Mouse (Mus musculus): ENCODE data around the gene Gm44790. TPM values are rescaled to one million over a fixed set of nuclear protein-coding genes. Genes with fewer than 3 reads are reported as not detected.
"Not testable (repeated sequence)": the region's sequence is repeated elsewhere in the genome, so short reads cannot be mapped to it uniquely, and the experiment has no call there.

The Gm44790 gene
- polyA plus RNA-seq, 1 experiment: not detected

GRCm38 (mm10) chr6:86481871-86482270 is 55.4 kb downstream of the Gm44790 start:
- no peak for TF ChIP-seq POLR2A (IDR thresholded peaks at IDR 0.05; ENCODE audit: borderline replicate concordance, control insufficient read depth, low read depth, low read length)
- no peak for TF ChIP-seq CTCF (IDR thresholded peaks at IDR 0.05; ENCODE audit: control insufficient read depth, insufficient read depth, low read length)
- 83% methylated on average over 5 of the region's 5 CpGs for WGBS
- Histone ChIP-seq H3K4me1 (ENCODE audit: control insufficient read depth, insufficient read depth, low read length) (peaks cover 3% of the 10 kb centered on the region; the same call in 1 of the 2 replicates), H3K4me3 (replicated peaks; ENCODE audit: control insufficient read depth, low read depth, low read length) (no peak overlapping the region), H3K27ac (ENCODE audit: control insufficient read depth, insufficient read depth, low read depth, low read length, poor library complexity) (no peak overlapping the region)

DNA sequence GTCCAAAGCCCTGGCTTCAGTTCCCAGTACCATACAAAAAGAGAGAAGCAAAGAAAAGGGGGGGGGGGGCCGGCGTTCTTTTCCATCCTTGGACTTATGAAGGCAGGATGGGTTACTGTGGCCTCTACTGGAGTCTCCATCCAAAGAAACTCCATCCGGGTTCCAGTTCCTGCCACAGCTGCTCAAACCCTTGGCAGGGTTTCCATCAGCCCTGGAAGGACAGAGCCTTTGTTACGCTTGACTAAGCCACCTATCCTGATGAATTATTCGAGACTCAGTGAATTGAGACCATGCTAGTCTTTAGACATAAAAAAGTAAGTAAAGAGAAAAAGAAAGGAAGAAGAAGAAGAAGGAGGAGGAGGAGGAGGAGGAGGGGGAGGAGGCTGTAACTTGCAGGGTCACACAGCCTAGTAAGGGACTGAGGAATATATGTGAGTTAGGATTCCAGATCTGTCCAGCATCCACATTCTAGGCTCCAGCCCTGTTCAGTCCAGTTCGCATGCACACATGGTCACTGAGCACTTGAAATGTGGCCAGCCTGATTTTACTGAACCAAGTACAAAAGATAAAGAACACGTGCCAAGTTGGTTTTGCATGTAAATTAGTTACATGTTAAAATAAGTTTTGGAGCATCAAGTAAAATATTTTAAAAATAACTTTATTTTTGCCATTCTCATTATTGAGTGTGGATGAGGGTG is 59.6 kb downstream of the Gm44790 start:
- Histone ChIP-seq H3K4me3 (replicated peaks; ENCODE audit: control insufficient read depth, low read depth, low read length) (no peak overlapping the region), H3K4me1 (ENCODE audit: control insufficient read depth, insufficient read depth, low read length) (peaks cover 5% of the 10 kb centered on the region; the same call in 1 of the 2 replicates), H3K27ac (ENCODE audit: control insufficient read depth, insufficient read depth, low read depth, low read length, poor library complexity) (no peak overlapping the region)
- TF ChIP-seq POLR2A (IDR thresholded peaks at IDR 0.05; ENCODE audit: borderline replicate concordance, control insufficient read depth, low read depth, low read length) (no peak), CTCF (IDR thresholded peaks at IDR 0.05; ENCODE audit: control insufficient read depth, insufficient read depth, low read length) (no peak)
- 77% methylated on average over 7 of the region's 7 CpGs for WGBS

GRCm38 (mm10) chr6:86487358-86488148 is 61.1 kb downstream of the Gm44790 start:
- peaks cover 5% of the 10 kb centered on the region; the same call in 1 of the 2 replicates for H3K4me1 ChIP-seq (ENCODE audit: control insufficient read depth, insufficient read depth, low read length)
- WGBS: 5% methylated on average over 24 of the region's 24 CpGs
- peak overlapping the region; percentile 45 for H3K4me3 ChIP-seq (replicated peaks; ENCODE audit: control insufficient read depth, low read depth, low read length)
- TF ChIP-seq POLR2A (IDR thresholded peaks at IDR 0.05; ENCODE audit: borderline replicate concordance, control insufficient read depth, low read depth, low read length) (peak; percentile 85), CTCF (IDR thresholded peaks at IDR 0.05; ENCODE audit: control insufficient read depth, insufficient read depth, low read length) (peak; percentile 4; the same call in 1 of the 2 replicates)
- H3K27ac ChIP-seq (ENCODE audit: control insufficient read depth, insufficient read depth, low read depth, low read length, poor library complexity): peak overlapping the region; percentile 92

DNA sequence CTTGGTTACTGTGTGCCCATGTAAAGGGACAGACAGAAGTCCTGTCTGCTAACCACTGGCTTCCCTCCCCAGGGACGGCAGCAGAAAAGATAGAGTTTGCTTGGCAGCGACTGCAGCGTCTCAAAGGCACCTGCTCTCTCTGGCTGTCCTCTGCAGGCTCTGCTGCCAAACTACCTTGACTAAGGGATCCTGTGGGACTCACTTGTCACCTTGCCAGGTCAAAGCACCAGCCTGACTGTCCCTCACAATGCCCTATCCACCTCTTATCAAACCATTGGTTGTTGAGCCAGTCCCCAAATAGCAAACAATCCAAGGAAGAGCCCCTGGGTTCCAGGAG is 61.7 kb downstream of the Gm44790 start:
- TF ChIP-seq CTCF (IDR thresholded peaks at IDR 0.05; ENCODE audit: control insufficient read depth, insufficient read depth, low read length): no peak
- no peak for TF ChIP-seq POLR2A (IDR thresholded peaks at IDR 0.05; ENCODE audit: borderline replicate concordance, control insufficient read depth, low read depth, low read length)
- H3K4me1 ChIP-seq (ENCODE audit: control insufficient read depth, insufficient read depth, low read length): peaks cover 5% of the 10 kb centered on the region; the same call in 1 of the 2 replicates
- H3K4me3 ChIP-seq (replicated peaks; ENCODE audit: control insufficient read depth, low read depth, low read length): peak overlapping the region; percentile 17
- 0% methylated on average over 3 of the region's 3 CpGs for WGBS
- peak overlapping the region; percentile 92 for H3K27ac ChIP-seq (ENCODE audit: control insufficient read depth, insufficient read depth, low read depth, low read length, poor library complexity)

- H3K27ac ChIP-seq (ENCODE audit: control insufficient read depth, insufficient read depth, low read depth, low read length, poor library complexity): peak overlapping the region; percentile 59; the same call in 1 of the 2 replicates
- 37% methylated on average over 2 of the region's 2 CpGs for WGBS
Measured at GRCm38 (mm10) chr6:86489945-86490344, 63.5 kb downstream of the Gm44790 start.

GRCm38 (mm10) chr6:86490413-86490812 is 64.0 kb downstream of the Gm44790 start:
- H3K27ac ChIP-seq (ENCODE audit: control insufficient read depth, insufficient read depth, low read depth, low read length, poor library complexity); H3K4me3 ChIP-seq (replicated peaks; ENCODE audit: control insufficient read depth, low read depth, low read length); H3K4me1 ChIP-seq (ENCODE audit: control insufficient read depth, insufficient read depth, low read length): not testable (repeated sequence)
- WGBS: 86% methylated on average over 8 of the region's 8 CpGs

More at GRCm38 (mm10) chr6:86489945-86490344, 63.5 kb downstream of the Gm44790 start:
- Histone ChIP-seq H3K4me1 (ENCODE audit: control insufficient read depth, insufficient read depth, low read length) (peaks cover 6% of the 10 kb centered on the region; the same call in 1 of the 2 replicates), H3K4me3 (replicated peaks; ENCODE audit: control insufficient read depth, low read depth, low read length) (no peak overlapping the region)
- TF ChIP-seq POLR2A (IDR thresholded peaks at IDR 0.05; ENCODE audit: borderline replicate concordance, control insufficient read depth, low read depth, low read length) (no peak), CTCF (IDR thresholded peaks at IDR 0.05; ENCODE audit: control insufficient read depth, insufficient read depth, low read length) (no peak)

DNA sequence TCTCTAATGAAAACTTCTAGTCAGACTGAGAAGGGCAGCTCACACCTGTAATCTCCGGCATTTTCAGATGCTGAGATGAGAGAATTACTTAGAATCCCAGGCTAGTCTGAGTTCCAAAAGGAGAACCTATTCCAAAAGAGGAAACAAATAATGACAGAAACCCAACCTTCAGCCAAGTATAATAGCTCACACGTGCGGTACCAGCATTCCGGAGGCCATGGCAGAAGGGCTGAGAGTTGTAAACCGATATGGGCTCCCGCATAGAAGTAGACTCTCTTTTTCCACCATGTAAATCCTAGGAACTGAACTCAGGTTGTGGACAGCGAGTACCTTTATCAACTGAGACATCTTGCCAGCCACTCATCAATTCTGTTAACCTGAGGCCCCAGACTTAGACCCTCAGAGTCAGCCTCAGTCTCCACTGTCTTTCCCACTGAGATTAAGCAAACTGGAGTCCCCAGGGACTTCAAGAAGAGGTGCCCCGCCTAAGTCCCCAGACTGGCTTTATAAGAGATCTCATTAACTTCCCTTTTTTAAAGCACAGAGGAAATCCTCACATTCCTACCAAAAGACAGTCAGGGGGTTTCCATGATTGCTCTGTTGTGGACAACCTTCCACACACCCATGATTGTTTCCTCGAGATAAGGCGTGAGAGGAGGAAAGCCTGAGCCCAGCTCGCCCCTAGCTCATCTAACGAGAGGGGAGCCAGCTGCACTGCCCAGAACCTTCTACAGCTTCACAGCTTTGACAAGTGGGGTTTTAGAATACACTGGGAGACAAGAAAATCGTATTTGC is 67.2 kb downstream of the Gm44790 start:
- WGBS: 7% methylated on average over 13 of the region's 13 CpGs
- Histone ChIP-seq H3K27ac (ENCODE audit: control insufficient read depth, insufficient read depth, low read depth, low read length, poor library complexity) (peak overlapping the region; percentile 43), H3K4me3 (replicated peaks; ENCODE audit: control insufficient read depth, low read depth, low read length) (no peak overlapping the region), H3K4me1 (ENCODE audit: control insufficient read depth, insufficient read depth, low read length) (peaks cover 1% of the 10 kb centered on the region; the same call in 1 of the 2 replicates)
- TF ChIP-seq POLR2A (IDR thresholded peaks at IDR 0.05; ENCODE audit: borderline replicate concordance, control insufficient read depth, low read depth, low read length) (no peak), CTCF (IDR thresholded peaks at IDR 0.05; ENCODE audit: control insufficient read depth, insufficient read depth, low read length) (no peak)

DNA sequence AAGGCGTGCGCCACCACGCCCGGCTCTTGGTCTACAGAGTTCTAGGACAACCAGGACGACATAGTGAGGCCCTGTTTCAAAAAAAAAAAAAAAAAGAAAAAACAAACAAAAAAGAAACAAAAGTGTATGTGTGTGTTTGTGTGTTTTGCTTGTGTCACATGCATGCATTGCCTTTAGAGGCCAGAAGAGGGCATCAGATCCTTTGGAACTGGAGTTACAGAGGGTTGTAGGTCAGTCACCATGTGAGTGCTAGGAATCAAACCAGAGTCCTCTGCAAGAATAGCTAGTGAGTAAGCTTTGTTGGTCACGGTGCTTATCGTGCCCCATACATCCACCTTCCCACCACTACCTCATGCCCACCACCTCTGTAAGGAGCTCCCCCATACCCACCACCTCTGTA is 68.3 kb downstream of the Gm44790 start:
- no peak for TF ChIP-seq POLR2A (IDR thresholded peaks at IDR 0.05; ENCODE audit: borderline replicate concordance, control insufficient read depth, low read depth, low read length)
- TF ChIP-seq CTCF (IDR thresholded peaks at IDR 0.05; ENCODE audit: control insufficient read depth, insufficient read depth, low read length): no peak
- H3K4me3 ChIP-seq (replicated peaks; ENCODE audit: control insufficient read depth, low read depth, low read length): no peak overlapping the region
- peaks cover 1% of the 10 kb centered on the region; the same call in 1 of the 2 replicates for H3K4me1 ChIP-seq (ENCODE audit: control insufficient read depth, insufficient read depth, low read length)
- H3K27ac ChIP-seq (ENCODE audit: control insufficient read depth, insufficient read depth, low read depth, low read length, poor library complexity): no peak overlapping the region
- WGBS: 86% methylated on average over 7 of the region's 7 CpGs

Other genes starting within 250 kb of the Gm44790 start
- gene Tgfa, start 231.4 kb upstream of the Gm44790 start, polyA plus RNA-seq (2011; ENCODE audit: insufficient read depth, insufficient read length, low replicate concordance, missing spikeins): not detected in 2 replicates
- 7.7 and 24.3 TPM in 2 replicates for gene Fam136a, start 61.0 kb upstream of the Gm44790 start, polyA plus RNA-seq (2011; ENCODE audit: insufficient read depth, insufficient read length, low replicate concordance, missing spikeins)
- 224 and 244 TPM in 2 replicates for gene Snrpg, start 55.4 kb upstream of the Gm44790 start, polyA plus RNA-seq (2011; ENCODE audit: insufficient read depth, insufficient read length, low replicate concordance, missing spikeins)
- gene Pcyox1, start 29.5 kb upstream of the Gm44790 start, polyA plus RNA-seq (2011; ENCODE audit: insufficient read depth, insufficient read length, low replicate concordance, missing spikeins): 15.1 and 22.8 TPM in 2 replicates
- 15.3 and 28.8 TPM in 2 replicates for gene Tia1, start 22.4 kb upstream of the Gm44790 start, polyA plus RNA-seq (2011; ENCODE audit: insufficient read depth, insufficient read length, low replicate concordance, missing spikeins)
- gene C87436, start 11.7 kb downstream of the Gm44790 start, polyA plus RNA-seq (2011; ENCODE audit: insufficient read depth, insufficient read length, low replicate concordance, missing spikeins): 7.9 and 13.3 TPM in 2 replicates
- 52.9 and 86.3 TPM in 2 replicates for gene Pcbp1, start 99.7 kb downstream of the Gm44790 start, polyA plus RNA-seq (2011; ENCODE audit: insufficient read depth, insufficient read length, low replicate concordance, missing spikeins)
- 7.6 and 19.6 TPM in 2 replicates for gene Asprv1, start 201.5 kb downstream of the Gm44790 start, polyA plus RNA-seq (2011; ENCODE audit: insufficient read depth, insufficient read length, low replicate concordance, missing spikeins)
- gene Mxd1, start 242.5 kb downstream of the Gm44790 start, polyA plus RNA-seq (2011; ENCODE audit: insufficient read depth, insufficient read length, low replicate concordance, missing spikeins): 49.6 and 56.2 TPM in 2 replicates

Measured in bone marrow, adult 2 months (tissue).